Mouse (Mus musculus): ENCODE measurements at regions not wholly inside any gene's neighbourhood (a gene's known extent, or its start where the extent isn't known, plus 50 kb on each side); places are given as distances from the start of the nearest gene placed in this dataset.

DNA sequence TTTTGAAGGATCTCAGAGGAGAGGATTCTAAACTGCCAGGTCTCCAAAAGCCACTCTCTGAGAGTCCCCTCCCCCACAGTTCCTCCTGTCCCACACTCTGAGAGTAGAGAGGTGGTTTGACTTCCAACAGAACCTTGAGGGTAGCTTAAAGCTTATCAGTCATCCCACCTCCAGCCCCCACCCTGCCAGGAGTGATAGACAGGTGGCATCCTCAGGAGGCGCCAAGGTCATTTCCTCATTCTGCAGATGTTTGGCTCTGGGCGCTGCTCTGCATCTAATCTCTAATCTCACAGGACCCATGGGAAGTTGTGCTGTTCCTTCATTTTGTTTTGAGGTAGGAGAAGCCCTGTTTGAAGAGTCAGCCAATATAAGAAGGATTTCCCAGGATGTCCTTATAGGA, 96.2 kb downstream of the Hes1 start:
- H3K4me1 ChIP-seq (ENCODE audit: control insufficient read depth, insufficient read depth, low read length) = no peaks in the 10 kb centered on the region
- 50% methylated on average over 2 of the region's 2 CpGs for WGBS
- TF ChIP-seq CTCF (conservative IDR thresholded peaks at IDR 0.05; ENCODE audit: insufficient read depth, insufficient read length, low read depth, low read length) (no peak), POLR2A (IDR thresholded peaks at IDR 0.05; ENCODE audit: low read depth, low read length) (no peak)

DNA sequence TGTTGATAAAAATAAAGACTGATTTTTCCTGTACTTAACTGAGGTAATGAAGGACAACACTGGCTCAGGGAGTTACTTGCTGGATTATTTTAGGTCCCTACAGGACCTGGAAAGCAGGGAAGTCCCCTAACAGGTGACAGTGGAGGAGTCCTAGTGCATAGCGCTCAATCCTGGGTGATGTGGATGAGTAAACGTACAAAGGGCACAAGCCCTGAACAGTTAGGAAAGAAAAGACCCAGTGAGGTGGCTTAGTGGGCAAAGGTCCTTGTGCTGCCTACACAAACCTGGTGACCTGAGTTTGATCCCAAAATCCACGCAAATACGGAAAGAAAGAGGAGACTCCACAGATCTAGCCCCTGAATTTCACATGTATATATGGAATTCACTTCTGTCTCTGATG, 99.1 kb downstream of the Hes1 start:
- 63% methylated on average over 4 of the region's 4 CpGs for WGBS
- DNase-seq = peak; percentile 76
- Histone ChIP-seq H3K36me3 (ENCODE audit: control insufficient read depth, insufficient read depth, low read length) (no peaks in the 10 kb centered on the region), H3K4me1 (ENCODE audit: control insufficient read depth, insufficient read depth, low read length) (no peaks in the 10 kb centered on the region), H3K27me3 (replicated peaks; ENCODE audit: control insufficient read depth, insufficient read depth, low read length) (no peaks in the 10 kb centered on the region), H3K27ac (ENCODE audit: insufficient read depth, low read depth, low read length) (no peak overlapping the region), H3K4me3 (ENCODE audit: insufficient read depth, low read depth, low read length) (no peak overlapping the region)
- TF ChIP-seq POLR2A (IDR thresholded peaks at IDR 0.05; ENCODE audit: low read depth, low read length) = no peak
- TF ChIP-seq CTCF (conservative IDR thresholded peaks at IDR 0.05; ENCODE audit: insufficient read depth, insufficient read length, low read depth, low read length) = no peak

More for the DNA sequence above, 96.2 kb downstream of the Hes1 start:
- Histone ChIP-seq H3K4me3 (ENCODE audit: insufficient read depth, low read depth, low read length) (no peak overlapping the region), H3K36me3 (ENCODE audit: control insufficient read depth, insufficient read depth, low read length) (no peaks in the 10 kb centered on the region), H3K27me3 (replicated peaks; ENCODE audit: control insufficient read depth, insufficient read depth, low read length) (no peaks in the 10 kb centered on the region), H3K27ac (ENCODE audit: insufficient read depth, low read depth, low read length) (no peak overlapping the region)
- no peak for DNase-seq

DNA sequence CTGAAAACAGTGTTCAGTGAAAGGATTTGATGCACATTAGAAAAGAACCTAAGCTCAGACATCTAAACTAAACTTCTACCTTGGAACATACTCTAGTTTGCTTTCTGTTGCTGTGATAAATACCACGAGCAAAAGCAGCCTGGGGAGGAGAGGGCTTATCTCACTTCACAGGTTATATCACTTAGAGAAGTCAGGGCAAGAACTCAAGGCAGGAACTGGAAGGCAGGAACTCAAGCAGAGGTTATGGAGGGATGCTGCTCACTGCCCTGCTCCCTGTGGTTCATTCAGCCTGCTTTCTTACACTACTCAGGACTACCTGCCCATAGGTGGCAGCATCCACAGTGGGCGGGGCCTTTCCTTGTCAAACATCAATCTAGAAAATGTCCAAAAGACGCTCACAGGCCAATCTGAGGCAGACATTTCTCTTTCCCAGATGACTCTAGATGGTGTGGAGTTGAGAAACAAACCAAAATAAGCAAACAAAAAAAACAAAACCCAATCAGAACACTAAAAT, 101.5 kb downstream of the Hes1 start:
- no peaks in the 10 kb centered on the region for H3K36me3 ChIP-seq (ENCODE audit: control insufficient read depth, insufficient read depth, low read length)
- WGBS = 80% methylated on average over 3 of the region's 3 CpGs
- TF ChIP-seq POLR2A (IDR thresholded peaks at IDR 0.05; ENCODE audit: low read depth, low read length) (no peak), CTCF (conservative IDR thresholded peaks at IDR 0.05; ENCODE audit: insufficient read depth, insufficient read length, low read depth, low read length) (0 out of 2 replicates have a peak, but pooled peaks have one; percentile 12)
- no peak overlapping the region for H3K27ac ChIP-seq (ENCODE audit: insufficient read depth, low read depth, low read length)
- no peak for DNase-seq
- H3K4me1 ChIP-seq (ENCODE audit: control insufficient read depth, insufficient read depth, low read length) = no peaks in the 10 kb centered on the region; the same call in 1 of the 2 replicates
- H3K27me3 ChIP-seq (replicated peaks; ENCODE audit: control insufficient read depth, insufficient read depth, low read length) = no peaks in the 10 kb centered on the region
- no peak overlapping the region for H3K4me3 ChIP-seq (ENCODE audit: insufficient read depth, low read depth, low read length)

DNA sequence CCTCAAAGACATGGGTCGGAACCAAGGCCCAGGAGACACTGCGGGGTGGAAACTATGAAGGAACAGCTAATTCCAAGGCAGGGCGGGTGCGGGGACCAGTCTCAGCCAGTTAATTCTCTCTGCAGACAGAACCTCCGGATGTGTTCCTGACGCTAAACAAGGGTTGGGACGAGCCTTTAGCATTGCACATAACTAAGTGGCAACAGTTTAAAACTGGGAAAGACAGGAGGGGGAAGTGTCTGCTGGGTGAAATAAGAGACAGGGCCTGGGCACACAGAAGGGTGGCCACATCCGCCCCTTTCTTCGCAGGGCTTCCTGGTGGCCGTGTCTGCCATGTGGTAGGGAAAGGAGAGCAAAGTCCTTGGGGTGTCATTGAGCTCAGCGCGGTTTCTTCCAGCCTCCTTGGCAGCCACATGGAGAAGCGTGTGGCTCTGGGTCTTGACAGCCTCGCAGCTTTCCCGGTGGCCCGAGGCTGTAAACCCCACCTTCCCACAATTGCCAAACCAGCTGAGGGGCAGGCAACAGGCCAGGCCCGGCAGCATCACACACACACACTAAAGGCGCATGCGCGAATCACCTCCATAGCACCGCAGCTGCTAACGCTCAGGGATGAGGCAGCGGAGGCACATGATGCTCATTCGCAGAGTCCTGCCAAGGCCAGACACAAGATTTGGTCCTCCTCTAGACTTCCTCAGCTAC, 95.8 kb downstream of the Cpn2 start:
- no peak for DNase-seq
- Histone ChIP-seq H3K36me3 (ENCODE audit: control insufficient read depth, insufficient read depth, low read length) (no peaks in the 10 kb centered on the region), H3K27ac (ENCODE audit: insufficient read depth, low read depth, low read length) (no peak overlapping the region), H3K4me1 (ENCODE audit: control insufficient read depth, insufficient read depth, low read length) (peaks cover 17% of the 10 kb centered on the region), H3K27me3 (replicated peaks; ENCODE audit: control insufficient read depth, insufficient read depth, low read length) (no peaks in the 10 kb centered on the region), H3K4me3 (ENCODE audit: insufficient read depth, low read depth, low read length) (no peak overlapping the region)
- WGBS = 51% methylated on average over 24 of the region's 24 CpGs
- TF ChIP-seq POLR2A (IDR thresholded peaks at IDR 0.05; ENCODE audit: low read depth, low read length) (no peak), CTCF (conservative IDR thresholded peaks at IDR 0.05; ENCODE audit: insufficient read depth, insufficient read length, low read depth, low read length) (no peak)

DNA sequence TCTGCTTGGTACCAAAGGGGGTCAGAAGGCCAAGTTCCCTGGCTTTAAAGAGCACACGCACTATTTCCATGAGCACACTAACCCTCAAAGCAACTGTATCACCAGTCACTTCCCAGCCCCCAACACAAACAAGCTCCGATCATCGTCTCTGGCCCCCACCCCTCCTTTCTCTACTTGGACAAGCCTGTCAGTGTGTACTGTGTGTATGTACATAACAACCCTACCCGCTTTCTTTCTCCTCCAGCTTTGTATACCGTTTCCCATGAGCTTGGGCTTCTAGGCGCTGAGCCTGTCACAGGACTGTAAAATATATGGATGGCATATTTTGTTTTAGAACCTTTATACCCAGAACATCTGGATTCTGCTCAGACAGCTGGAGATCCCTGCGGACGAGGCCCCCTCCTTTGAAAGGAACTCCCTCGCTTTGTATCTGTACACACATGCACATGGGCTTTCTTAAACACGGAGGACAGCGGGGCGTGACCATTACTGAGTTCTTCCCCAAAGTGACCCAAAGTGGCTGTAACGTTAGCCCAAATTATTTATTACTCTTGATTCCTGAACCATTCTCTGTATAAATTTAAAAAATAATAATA, 95.1 kb downstream of the Cpn2 start:
- H3K27ac ChIP-seq (ENCODE audit: insufficient read depth, low read depth, low read length) = no peak overlapping the region
- WGBS = 74% methylated on average over 13 of the region's 13 CpGs
- no peaks in the 10 kb centered on the region for H3K27me3 ChIP-seq (replicated peaks; ENCODE audit: control insufficient read depth, insufficient read depth, low read length)
- H3K36me3 ChIP-seq (ENCODE audit: control insufficient read depth, insufficient read depth, low read length) = no peaks in the 10 kb centered on the region
- TF ChIP-seq POLR2A (IDR thresholded peaks at IDR 0.05; ENCODE audit: low read depth, low read length) (no peak), CTCF (conservative IDR thresholded peaks at IDR 0.05; ENCODE audit: insufficient read depth, insufficient read length, low read depth, low read length) (no peak)
- no peak for DNase-seq
- H3K4me1 ChIP-seq (ENCODE audit: control insufficient read depth, insufficient read depth, low read length) = peaks cover 17% of the 10 kb centered on the region
- no peak overlapping the region for H3K4me3 ChIP-seq (ENCODE audit: insufficient read depth, low read depth, low read length)

DNA sequence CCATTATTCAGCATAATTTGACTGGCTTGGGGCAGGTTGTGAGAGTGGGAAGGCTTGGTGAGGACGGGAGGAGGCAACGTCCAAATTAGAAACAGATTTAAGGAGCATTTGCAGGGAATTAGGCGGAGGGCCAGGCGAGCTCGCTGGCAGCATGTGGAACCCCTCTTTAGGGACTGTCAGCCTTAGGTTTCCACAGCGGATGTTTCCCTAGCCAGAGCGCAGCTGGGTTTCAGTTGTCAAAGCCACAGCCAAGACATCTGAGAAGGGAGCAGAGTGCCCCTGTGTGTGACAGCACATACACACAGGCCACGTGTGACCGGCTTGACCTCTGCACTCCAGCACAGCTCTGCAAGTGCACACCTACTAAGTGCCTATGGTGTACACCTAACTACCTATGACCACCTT, 94.5 kb downstream of the Cpn2 start:
- 54% methylated on average over 9 of the region's 9 CpGs for WGBS
- TF ChIP-seq CTCF (conservative IDR thresholded peaks at IDR 0.05; ENCODE audit: insufficient read depth, insufficient read length, low read depth, low read length) (no peak), POLR2A (IDR thresholded peaks at IDR 0.05; ENCODE audit: low read depth, low read length) (no peak)
- H3K36me3 ChIP-seq (ENCODE audit: control insufficient read depth, insufficient read depth, low read length) = no peaks in the 10 kb centered on the region
- DNase-seq = no peak
- peaks cover 17% of the 10 kb centered on the region for H3K4me1 ChIP-seq (ENCODE audit: control insufficient read depth, insufficient read depth, low read length)
- no peak overlapping the region for H3K4me3 ChIP-seq (ENCODE audit: insufficient read depth, low read depth, low read length)
- H3K27ac ChIP-seq (ENCODE audit: insufficient read depth, low read depth, low read length) = no peak overlapping the region
- no peaks in the 10 kb centered on the region for H3K27me3 ChIP-seq (replicated peaks; ENCODE audit: control insufficient read depth, insufficient read depth, low read length)

Measured in kidney, adult 2 months (tissue).